Mouse (Mus musculus) MEL (cell line): ENCODE measurements around the gene Ece2. TPM values are rescaled to one million over a fixed set of nuclear protein-coding genes. Genes with fewer than 3 reads are reported as not detected.

Source experiments
- DNase-seq: peaks from one replicate; pipeline ENCODE4 v3.0.0; 2011; ENCODE audit warnings: low read depth, low spot score
- H3K27ac ChIP-seq: 2 replicates; pipeline ENCODE4 v1.5.1; 2012; ENCODE audit warnings: low read depth, mild to moderate bottlenecking, control low read depth, low read length, moderate library complexity; ENCODE audit not compliant: control insufficient read depth
- H3K27me3 ChIP-seq, 2 experiments: fragments of 150-350 bp in 1 of 2; sonication (generic) in 1 of 2; 2 replicates each; pipeline ENCODE4 v1.6.1; 2012; ENCODE audit warnings: low read length in 2 of 2, mild to moderate bottlenecking in 2 of 2, improper control_type of control experiment in 1 of 2, moderate library complexity in 1 of 2; ENCODE audit not compliant: insufficient read depth in 2 of 2, control insufficient read depth in 1 of 2
- H3K36me3 ChIP-seq, 2 experiments: 2 replicates each; pipeline ENCODE4 v1.6.1; 2012 to 2014; ENCODE audit warnings: low read length in 2 of 2, improper control_type of control experiment in 1 of 2, inconsistent platforms in 1 of 2, mild to moderate bottlenecking in 1 of 2; ENCODE audit not compliant: insufficient read depth in 2 of 2, control insufficient read depth in 1 of 2
- H3K4me1 ChIP-seq, 2 experiments: fragments of 150-350 bp in 1 of 2; sonication (generic) in 1 of 2; 2 replicates each; pipeline ENCODE4 v1.6.1; 2012; ENCODE audit warnings: low read length in 2 of 2, improper control_type of control experiment in 1 of 2, mild to moderate bottlenecking in 1 of 2; ENCODE audit not compliant: insufficient read depth in 2 of 2, control insufficient read depth in 1 of 2
- H3K4me3 ChIP-seq, 2 experiments: fragments of 150-350 bp in 1 of 2; sonication (generic) in 1 of 2; 2 replicates each; pipeline ENCODE4 v1.5.1; 2012; ENCODE audit warnings: low read depth in 2 of 2, low read length in 2 of 2, mild to moderate bottlenecking in 2 of 2, moderate library complexity in 2 of 2, control low read depth in 1 of 2, improper control_type of control experiment in 1 of 2; ENCODE audit not compliant: control insufficient read depth in 1 of 2, insufficient read depth in 1 of 2
- H3K79me2 ChIP-seq: 2 replicates; pipeline ENCODE4 v1.6.1; 2012; ENCODE audit warnings: mild to moderate bottlenecking, low read length, moderate library complexity; ENCODE audit not compliant: control insufficient read depth, poor library complexity, insufficient read depth
- H3K9ac ChIP-seq: 2 replicates; pipeline ENCODE4 v1.6.1; 2012; ENCODE audit warnings: low read depth, mild to moderate bottlenecking, control low read depth, low read length, moderate library complexity; ENCODE audit not compliant: control insufficient read depth, poor library complexity, severe bottlenecking
- H3K9me3 ChIP-seq: fragments of 150-350 bp; sonication (generic); replicated peaks from 2 replicates; pipeline ENCODE4 v1.6.1; 2012; ENCODE audit warnings: mild to moderate bottlenecking, low read length, improper control_type of control experiment, moderate library complexity; ENCODE audit not compliant: insufficient read depth
- BHLHE40 ChIP-seq: IDR thresholded peaks from 2 replicates; pipeline ENCODE4 v1.6.1; 2012; ENCODE audit warnings: low read depth, mild to moderate bottlenecking, inconsistent platforms, low read length, improper control_type of control experiment, borderline replicate concordance
- CHD1 ChIP-seq: IDR thresholded peaks from 2 replicates; pipeline ENCODE4 v1.6.1; 2012; ENCODE audit warnings: low read depth, mild to moderate bottlenecking, inconsistent platforms, low read length, improper control_type of control experiment
- CHD2 ChIP-seq: IDR thresholded peaks from 2 replicates; pipeline ENCODE4 v1.6.1; 2011; ENCODE audit warnings: low read length, improper control_type of control experiment
- CTCF ChIP-seq, 3 experiments: IDR thresholded peaks in 2 of 3; conservative IDR thresholded peaks in 1 of 3; 2 replicates each; pipeline ENCODE4 v1.5.1; 2011 to 2012; ENCODE audit warnings: low read length in 3 of 3, low read depth in 2 of 3, mild to moderate bottlenecking in 2 of 3, improper control_type of control experiment in 1 of 3, inconsistent platforms in 1 of 3, mixed read lengths in 1 of 3, moderate library complexity in 1 of 3; ENCODE audit not compliant: control insufficient read depth in 1 of 3, insufficient read depth in 1 of 3, poor library complexity in 1 of 3, severe bottlenecking in 1 of 3
- E2F4 ChIP-seq: IDR thresholded peaks from 2 replicates; pipeline ENCODE4 v1.6.1; 2011; ENCODE audit warnings: low read depth, low read length, improper control_type of control experiment, borderline replicate concordance
- ELF1 ChIP-seq: IDR thresholded peaks from 2 replicates; pipeline ENCODE4 v1.6.1; 2014; ENCODE audit warnings: low read depth, mild to moderate bottlenecking, inconsistent platforms, low read length, improper control_type of control experiment, moderate library complexity
- EP300 ChIP-seq, 2 experiments: IDR thresholded peaks; 2 replicates each; pipeline ENCODE4 v1.6.1; 2011; ENCODE audit warnings: improper control_type of control experiment in 2 of 2, low read length in 2 of 2, low read depth in 1 of 2, mild to moderate bottlenecking in 1 of 2
- GABPA ChIP-seq: IDR thresholded peaks from 2 replicates; pipeline ENCODE4 v1.6.1; 2012; ENCODE audit warnings: low read depth, mild to moderate bottlenecking, inconsistent platforms, low read length, improper control_type of control experiment, moderate library complexity
- GATA1 ChIP-seq: IDR thresholded peaks from 2 replicates; pipeline ENCODE4 v1.6.1; 2011; ENCODE audit warnings: low read depth, low read length, improper control_type of control experiment
- HCFC1 ChIP-seq: IDR thresholded peaks from 2 replicates; pipeline ENCODE4 v1.6.1; 2012; ENCODE audit warnings: low read depth, mild to moderate bottlenecking, inconsistent platforms, low read length, improper control_type of control experiment, moderate library complexity
- JUND ChIP-seq: IDR thresholded peaks from 2 replicates; pipeline ENCODE4 v1.6.1; 2011; ENCODE audit warnings: low read depth, mild to moderate bottlenecking, improper control_type of control experiment, low read length
- KAT2A ChIP-seq: conservative IDR thresholded peaks from 2 replicates; pipeline ENCODE4 v1.6.1; 2012; ENCODE audit warnings: low read depth, low read length, improper control_type of control experiment, inconsistent platforms
- MAZ ChIP-seq: IDR thresholded peaks from 2 replicates; pipeline ENCODE4 v1.6.1; 2012; ENCODE audit warnings: low read depth, mild to moderate bottlenecking, inconsistent platforms, low read length, improper control_type of control experiment
- MEF2A ChIP-seq: IDR thresholded peaks from 2 replicates; pipeline ENCODE4 v1.6.1; 2014; ENCODE audit warnings: low read depth, mild to moderate bottlenecking, inconsistent platforms, low read length, improper control_type of control experiment; ENCODE audit not compliant: poor library complexity, insufficient replicate concordance, severe bottlenecking; ENCODE audit errors: extremely low read depth
- MXI1 ChIP-seq: IDR thresholded peaks from 2 replicates; pipeline ENCODE4 v1.6.1; 2011; ENCODE audit warnings: mild to moderate bottlenecking, low read depth, low read length, improper control_type of control experiment
- MYB ChIP-seq: IDR thresholded peaks from 2 replicates; pipeline ENCODE4 v1.6.1; 2011; ENCODE audit warnings: mild to moderate bottlenecking, low read depth, low read length, improper control_type of control experiment
- MYC ChIP-seq: IDR thresholded peaks from 2 replicates; pipeline ENCODE4 v1.6.1; 2011; ENCODE audit warnings: low read depth, mild to moderate bottlenecking, low read length, improper control_type of control experiment, moderate library complexity
- NELFE ChIP-seq: IDR thresholded peaks from 2 replicates; pipeline ENCODE4 v1.6.1; 2011; ENCODE audit warnings: low read depth, low read length, improper control_type of control experiment
- NRF1 ChIP-seq: IDR thresholded peaks from 2 replicates; pipeline ENCODE4 v1.6.1; 2014; ENCODE audit warnings: low read depth, mild to moderate bottlenecking, inconsistent platforms, low read length, improper control_type of control experiment, moderate library complexity; ENCODE audit not compliant: poor library complexity, insufficient read depth, severe bottlenecking
- POLR2A ChIP-seq, 2 experiments: IDR thresholded peaks; 2 replicates each; pipeline ENCODE4 v1.6.1; 2011 to 2012; ENCODE audit warnings: low read length in 2 of 2, mild to moderate bottlenecking in 2 of 2, control low read depth in 1 of 2, improper control_type of control experiment in 1 of 2, low read depth in 1 of 2, moderate library complexity in 1 of 2; ENCODE audit not compliant: control insufficient read depth in 1 of 2, insufficient read depth in 1 of 2, poor library complexity in 1 of 2
- POLR2AphosphoS2 ChIP-seq: IDR thresholded peaks from 2 replicates; pipeline ENCODE4 v1.6.1; 2011; ENCODE audit warnings: low read length, improper control_type of control experiment
- POLR2AphosphoS5 ChIP-seq: IDR thresholded peaks from 2 replicates; pipeline ENCODE4 v1.6.1; 2012; ENCODE audit warnings: low read depth, borderline replicate concordance, mild to moderate bottlenecking, inconsistent platforms, low read length, moderate library complexity, mixed read lengths
- RAD21 ChIP-seq: IDR thresholded peaks from 2 replicates; pipeline ENCODE4 v1.6.1; 2011; ENCODE audit warnings: mild to moderate bottlenecking, low read depth, low read length, improper control_type of control experiment
- RCOR1 ChIP-seq: IDR thresholded peaks from 2 replicates; pipeline ENCODE4 v1.6.1; 2012; ENCODE audit warnings: low read depth, mild to moderate bottlenecking, inconsistent platforms, low read length, improper control_type of control experiment
- SIN3A ChIP-seq: IDR thresholded peaks from 2 replicates; pipeline ENCODE4 v1.6.1; 2012; ENCODE audit warnings: low read length, improper control_type of control experiment, inconsistent platforms
- SMC3 ChIP-seq: IDR thresholded peaks from 2 replicates; pipeline ENCODE4 v1.6.1; 2011; ENCODE audit warnings: low read depth, low read length, improper control_type of control experiment
- TBP ChIP-seq: IDR thresholded peaks from 2 replicates; pipeline ENCODE4 v1.8.0; 2011; ENCODE audit warnings: low read depth, low read length, improper control_type of control experiment
- TCF12 ChIP-seq: IDR thresholded peaks from 2 replicates; pipeline ENCODE4 v1.6.1; 2014; ENCODE audit warnings: low read depth, mild to moderate bottlenecking, inconsistent platforms, low read length, improper control_type of control experiment, moderate library complexity
- UBTF ChIP-seq: IDR thresholded peaks from 2 replicates; pipeline ENCODE4 v1.6.1; 2012; ENCODE audit warnings: low read depth, mild to moderate bottlenecking, inconsistent platforms, low read length, improper control_type of control experiment, moderate library complexity, borderline replicate concordance; ENCODE audit not compliant: insufficient read depth
- USF1 ChIP-seq: IDR thresholded peaks from 2 replicates; pipeline ENCODE4 v1.6.1; 2014; ENCODE audit warnings: low read depth, mild to moderate bottlenecking, inconsistent platforms, low read length, improper control_type of control experiment, moderate library complexity
- USF2 ChIP-seq, 2 experiments: IDR thresholded peaks; 2 replicates each; pipeline ENCODE4 v1.6.1; 2011 to 2012; ENCODE audit warnings: improper control_type of control experiment in 2 of 2, low read length in 2 of 2, borderline replicate concordance in 1 of 2, inconsistent platforms in 1 of 2, low read depth in 1 of 2, mild to moderate bottlenecking in 1 of 2; ENCODE audit not compliant: insufficient read depth in 1 of 2
- ZC3H11A ChIP-seq: IDR thresholded peaks from 2 replicates; pipeline ENCODE4 v1.6.1; 2012; ENCODE audit warnings: low read depth, mild to moderate bottlenecking, inconsistent platforms, low read length, improper control_type of control experiment
- ZKSCAN1 ChIP-seq: IDR thresholded peaks from 2 replicates; pipeline ENCODE4 v1.6.1; 2012; ENCODE audit warnings: low read depth, mild to moderate bottlenecking, inconsistent platforms, low read length, improper control_type of control experiment, moderate library complexity
- ZMIZ1 ChIP-seq: IDR thresholded peaks from 2 replicates; pipeline ENCODE4 v1.6.1; 2012; ENCODE audit warnings: low read depth, mild to moderate bottlenecking, inconsistent platforms, low read length, improper control_type of control experiment, moderate library complexity
- ZNF384 ChIP-seq: IDR thresholded peaks from 2 replicates; pipeline ENCODE4 v1.6.1; 2012; ENCODE audit warnings: low read depth, mild to moderate bottlenecking, inconsistent platforms, low read length, improper control_type of control experiment
- polyA plus RNA-seq, 2 experiments: library from polyadenylated mRNA; stranded (reverse) in 1 of 2; unstranded in 1 of 2; fragments of >175 nt in 1 of 2; fragments of >200 nt in 1 of 2; gene quantifications; 2 replicates each; pipeline versions ENCODE4 v1.2.1 to v1.2.4; 2012; ENCODE audit warnings: low replicate concordance in 2 of 2, low read depth in 1 of 2; ENCODE audit not compliant: insufficient read length in 2 of 2, insufficient read depth in 1 of 2, missing spikeins in 1 of 2
- total RNA-seq: library from RNA; depleted of rRNA; stranded (reverse); fragments of 300-350 nt; gene quantifications from 2 replicates; pipeline ENCODE4 v1.2.3, GENCODE M21; 2012

The Ece2 gene
- total and polyA plus RNA-seq, 3 experiments: 4.9 to 7.4 TPM; not detected in 1

DNA sequence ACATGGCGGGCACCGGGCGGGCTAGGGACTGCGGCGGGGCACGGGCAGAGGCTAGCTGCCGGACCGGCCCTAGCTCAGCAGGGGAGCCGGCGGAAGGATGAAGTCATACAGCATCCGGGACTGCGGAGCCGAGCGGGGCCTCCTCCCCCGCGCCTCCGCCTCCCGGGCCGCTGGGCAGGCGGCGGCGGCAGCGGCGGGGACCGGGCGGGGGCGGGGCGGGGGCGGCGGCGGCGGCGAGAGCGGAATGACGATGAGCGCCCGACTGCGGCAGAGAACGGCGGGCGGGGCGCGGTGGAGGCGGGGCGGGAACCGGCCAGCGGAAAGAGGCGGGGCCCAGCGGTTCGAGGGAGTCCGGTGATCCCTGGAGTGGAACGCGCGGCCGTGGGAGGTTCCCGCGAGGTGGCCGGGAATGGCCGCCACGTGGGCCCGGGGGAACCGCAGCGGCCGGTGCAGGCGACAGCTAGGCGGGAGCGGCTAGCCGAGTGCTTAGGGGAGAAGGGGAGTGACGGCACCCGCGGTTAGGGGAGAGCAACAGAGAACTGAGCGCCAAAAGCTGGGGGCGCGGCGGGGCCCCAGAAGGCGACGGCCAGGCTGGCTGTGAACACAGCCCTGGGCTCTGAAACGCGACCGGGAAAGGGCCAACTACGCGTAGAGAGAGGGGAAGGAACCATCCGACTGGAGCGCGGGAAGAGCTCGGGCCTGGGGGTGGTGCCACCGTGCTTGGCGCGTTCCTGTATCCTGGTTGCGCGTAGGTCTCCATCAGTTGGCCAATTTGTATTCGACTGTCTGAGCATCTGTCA, 8.2 kb upstream of the Ece2 start, which contains the start of gene Camk2n2:
Camk2n2 (minus strand) TSS at position 97 of the 800 bp plus-strand sequence.
- Histone ChIP-seq H3K9me3 (no peaks in the 10 kb centered on the region), H3K4me3 (peak within 1 kb of the TSS; percentile 61 to 83), H3K27ac (peak within 1 kb of the TSS; percentile 81), H3K27me3 (no peaks in the 10 kb centered on the region; a peak in 1 of 4 replicates), H3K79me2 (peaks cover 4% of the 10 kb centered on the region; the same call in 1 of the 2 replicates), H3K36me3 (peaks cover 0 to 13% of the 10 kb centered on the region in 2 experiments; a peak in 2 of 4 replicates), H3K9ac (peak within 1 kb of the TSS; percentile 92), H3K4me1 (peaks cover 0 to 11% of the 10 kb centered on the region in 2 experiments; a peak in 2 of 4 replicates)
- peak; percentile 79 for DNase-seq
- TF ChIP-seq SIN3A (0 out of 2 replicates have a peak, but pooled peaks have one; percentile 37), MXI1 (peak; percentile 37; the same call in 1 of the 2 replicates), ZC3H11A (no peak), POLR2A (IDR thresholded peaks at IDR 0.05; ENCODE audit: control insufficient read depth in 1 of 2, insufficient read depth in 1 of 2, low read depth in 1 of 2, low read length in 2 of 2, poor library complexity in 1 of 2) (peak in 1 of 2 experiments; percentile 59; a peak in 2 of 4 replicates), GABPA (no peak), UBTF (no peak), JUND (no peak), POLR2AphosphoS5 (no peak), ZMIZ1 (0 out of 2 replicates have a peak, but pooled peaks have one; percentile 20), SMC3 (no peak), CHD2 (no peak), MYB (no peak), HCFC1 (no peak; the same call in 1 of the 2 replicates), RCOR1 (no peak), MAZ (no peak), POLR2AphosphoS2 (no peak; the same call in 1 of the 2 replicates), USF1 (no peak), CHD1 (no peak), ZKSCAN1 (no peak), MEF2A (no peak), USF2 (IDR thresholded peaks at IDR 0.05; ENCODE audit: borderline replicate concordance in 1 of 2, insufficient read depth in 1 of 2, low read depth in 1 of 2, low read length in 2 of 2) (no peak), NELFE (peak; percentile 25; the same call in 1 of the 2 replicates), MYC (no peak), TCF12 (peak; percentile 22; the same call in 1 of the 2 replicates), ZNF384 (no peak), CTCF (IDR thresholded peaks at IDR 0.05 in 2 of 3, conservative IDR thresholded peaks at IDR 0.05 in 1 of 3; ENCODE audit: control insufficient read depth in 1 of 3, insufficient read depth in 1 of 3, low read depth in 2 of 3, low read length in 3 of 3, poor library complexity in 1 of 3, severe bottlenecking in 1 of 3) (no peak), KAT2A (no peak; the same call in 1 of the 2 replicates), TBP (no peak), RAD21 (no peak), ELF1 (no peak), E2F4 (peak; percentile 76; the same call in 1 of the 2 replicates), NRF1 (no peak), EP300 (IDR thresholded peaks at IDR 0.05; ENCODE audit: low read depth in 1 of 2, low read length in 2 of 2) (no peak), BHLHE40 (no peak), GATA1 (no peak)
